18 mouse cellular contexts compared by ENCODE assay signal in genomic region chr12:85164996-85165395, GRCm38 (mm10). TPM values are rescaled to one million over a fixed set of nuclear protein-coding genes. Genes with fewer than 3 reads are reported as not detected.
"Had no signal": no experiment of that assay in that cellular context is flagged by ENCODE, and none has a peak within 500 bp of the region (broad histone marks: within the 10 kb centered on the region; RNA-seq: fewer than 3 reads in every experiment).

No protein-coding gene starts in this region.

- H3K4me3 ChIP-seq: limb, embryonic 12.5 days; midbrain, embryonic 10.5 days; myocyte; neural tube, embryonic 15.5 days had no signal

- H3K27ac ChIP-seq: kidney, postnatal 0 days; limb, embryonic 12.5 days; liver, embryonic 14.5 days; midbrain, embryonic 10.5 days; neural tube, embryonic 15.5 days had no signal

- H3K9ac ChIP-seq: limb, embryonic 12.5 days; liver, embryonic 14.5 days; neural tube, embryonic 15.5 days had no signal

- H3K36me3 ChIP-seq: midbrain, embryonic 10.5 days; neural tube, embryonic 15.5 days had no signal

- H3K4me2 ChIP-seq: limb, embryonic 12.5 days; neural tube, embryonic 15.5 days had no signal

- DNase-seq: kidney, postnatal 36 days; layer of hippocampus, adult 9-11 months; layer of hippocampus, postnatal 36 days; lung, adult 2 months; lung, postnatal 4 days; midbrain, embryonic 14.5 days; right cerebral cortex, adult 18-20 months; right cerebral cortex, postnatal 25 days; thymus, adult 18-20 months; thymus, postnatal 14 days had no signal

- H3K9me3 ChIP-seq: limb, embryonic 12.5 days; midbrain, embryonic 10.5 days; neural tube, embryonic 15.5 days had no signal

- H3K27me3 ChIP-seq: limb, embryonic 12.5 days; neural tube, embryonic 15.5 days had no signal

- ATAC-seq: lung, postnatal 0 days had no signal

RNA-seq across cellular contexts. Expression of gene Pgf, which starts 12.6 kb away (rescaled TPM):
- total RNA-seq: liver, adult 2 months had no signal
- polyA plus RNA-seq: liver, adult 2 months had no signal
